Mouse (Mus musculus) adrenal gland, postnatal 4 days (tissue): Measurements from ENCODE around the gene Gm37240. TPM values are rescaled to one million over a fixed set of nuclear protein-coding genes. Genes with fewer than 3 reads are reported as not detected.
A peak's percentile ranks its signal among the peaks of the same experiment; 100 is the strongest.

Experiments used
- DNase-seq, 2 experiments: peaks; one replicate each; pipeline ENCODE4 v3.0.0; 2021 to 2022; ENCODE audit warnings: low spot score in 2 of 2, mixed read lengths in 2 of 2
- microRNA-seq: library from miRNA; unstranded; fragments of <30 nt; microRNA quantifications from one replicate; pipeline ENCODE4 v1.2.0, GENCODE M21; 2021
- total RNA-seq, 2 experiments: library from RNA; stranded (reverse); gene quantifications; 2 replicates each; pipeline ENCODE4 v1.2.3; 2021

Gm37240 gene
- total RNA-seq, 2 experiments from 2014 or later, result 8.0 to 8.3 TPM

GRCm38 (mm10) chr3:84472527-84472926 lies 1414.8 kb downstream of the Gm37240 start:
- DNase-seq, result no peak

- no peak for DNase-seq
These were observed 1416.2 kb downstream of the Gm37240 start for GRCm38 (mm10) chr3:84471146-84471545.

- no peak for DNase-seq
These were observed 1419.2 kb downstream of the Gm37240 start for GRCm38 (mm10) chr3:84468111-84468453.

- DNase-seq, result no peak
These were observed 1419.8 kb downstream of the Gm37240 start for GRCm38 (mm10) chr3:84467419-84468110.

- DNase-seq, result no peak
These were observed 1421.4 kb downstream of the Gm37240 start for GRCm38 (mm10) chr3:84465822-84466500.

- DNase-seq, result no peak
These were observed 1425.6 kb downstream of the Gm37240 start for GRCm38 (mm10) chr3:84461687-84462086.

- peak in 1 of 2 experiments; percentile 41 for DNase-seq
These were observed 1426.4 kb downstream of the Gm37240 start for GRCm38 (mm10) chr3:84460952-84461351.

- no peak for DNase-seq
These were observed 1426.8 kb downstream of the Gm37240 start for GRCm38 (mm10) chr3:84460499-84460898.

GRCm38 (mm10) chr3:84455733-84456417 lies 1431.4 kb downstream of the Gm37240 start:
- DNase-seq, result no peak

GRCm38 (mm10) chr3:84450651-84451050 lies 1436.7 kb downstream of the Gm37240 start:
- no peak for DNase-seq

GRCm38 (mm10) chr3:84449015-84449414 lies 1438.3 kb downstream of the Gm37240 start:
- DNase-seq, result no peak

GRCm38 (mm10) chr3:84447803-84448202 lies 1439.5 kb downstream of the Gm37240 start:
- no peak for DNase-seq

Small RNA genes within 50 kb of the gene (microRNA-seq; reads per million reads assigned to microRNA genes)
- not detected for gene Mir466k

Other genes starting within 250 kb of the Gm37240 start
- gene Fam160a1, start 70.2 kb downstream of the Gm37240 start, total RNA-seq, result 1 to 10 TPM; 9.1 to 9.3 TPM
- gene Glt28d2, start within 50 bp of the Gm37240 start, total RNA-seq, result 1 to 10 TPM; 2.4 to 2.5 TPM
- 10 to 100 TPM; 27.0 to 29.3 TPM for gene Sh3d19, start 83.6 kb upstream of the Gm37240 start, total RNA-seq
- gene Prss48, start 115.0 kb upstream of the Gm37240 start, total RNA-seq, result not detected